Mouse (Mus musculus) stomach, embryonic 15.5 days (tissue): ENCODE results near the gene Zfp398. TPM values are rescaled to one million over a fixed set of nuclear protein-coding genes. Genes with fewer than 3 reads are reported as not detected.

Experiments used
- ATAC-seq: fragments of 200-750 bp; cut with Nextera tagmentation; 2 replicates; pipeline ENCODE4 v1.8.0; 2017; ENCODE audit warnings: low read depth, moderate number of reproducible peaks, moderate TSS enrichment; ENCODE audit not compliant: insufficient read depth, low FRiP score
- H3K27ac ChIP-seq: fragments of 300-500 bp; sonication (generic); 2 replicates; pipeline ENCODE4 v1.5.1; 2015; ENCODE audit warnings: mild to moderate bottlenecking, inconsistent platforms
- H3K27me3 ChIP-seq: fragments of 300-500 bp; sonication (generic); replicated peaks from 2 replicates; pipeline ENCODE4 v1.6.1; 2015; ENCODE audit warnings: inconsistent platforms
- H3K36me3 ChIP-seq: fragments of 300-500 bp; sonication (generic); 2 replicates; pipeline ENCODE4 v1.6.1; 2015; ENCODE audit warnings: inconsistent platforms
- H3K4me1 ChIP-seq: fragments of 300-500 bp; sonication (generic); 2 replicates; pipeline ENCODE4 v1.6.1; 2015; ENCODE audit warnings: inconsistent platforms
- H3K4me2 ChIP-seq: fragments of 300-500 bp; sonication (generic); 2 replicates; pipeline ENCODE4 v1.6.1; 2015; ENCODE audit warnings: mild to moderate bottlenecking, inconsistent platforms
- H3K4me3 ChIP-seq: fragments of 300-500 bp; sonication (generic); replicated peaks from 2 replicates; pipeline ENCODE4 v1.5.1; 2015; ENCODE audit warnings: inconsistent platforms
- H3K9ac ChIP-seq: fragments of 300-500 bp; sonication (generic); 2 replicates; pipeline ENCODE4 v1.6.1; 2015; ENCODE audit warnings: inconsistent platforms
- H3K9me3 ChIP-seq: fragments of 300-500 bp; sonication (generic); 2 replicates; pipeline ENCODE4 v1.6.1; 2016; ENCODE audit warnings: inconsistent platforms
- WGBS: fragments of 180-500 bp; shearing (Covaris S2); methylation state at CpG from one replicate; pipeline ENCODE4 v1.1.7; 2015; 5-methylcytosine and 5-hydroxymethylcytosine counted together
- polyA plus RNA-seq: library from polyadenylated mRNA; unstranded; fragments of >200 nt; fragmentation: Nextera tagmentation; extraction: Ambion mirVana; gene quantifications from 2 replicates; pipeline ENCODE4 v1.2.1, GENCODE M21; 2015

Zfp398 gene
- polyA plus RNA-seq, 1 experiment from 2014 or later, result 9.0 TPM

GRCm38 (mm10) chr6:47809053-47809452, 26.4 kb upstream of the Zfp398 start:
- ATAC-seq, result no peak
- Histone ChIP-seq H3K27me3 (no peaks in the 10 kb centered on the region), H3K9me3 (no peaks in the 10 kb centered on the region), H3K27ac (no peak overlapping the region), H3K9ac (no peak overlapping the region), H3K36me3 (peaks cover 28% of the 10 kb centered on the region), H3K4me3 (no peak overlapping the region), H3K4me2 (no peak overlapping the region), H3K4me1 (peaks cover 20% of the 10 kb centered on the region)
- 73% methylated on average over 4 of the region's 4 CpGs for WGBS

DNA sequence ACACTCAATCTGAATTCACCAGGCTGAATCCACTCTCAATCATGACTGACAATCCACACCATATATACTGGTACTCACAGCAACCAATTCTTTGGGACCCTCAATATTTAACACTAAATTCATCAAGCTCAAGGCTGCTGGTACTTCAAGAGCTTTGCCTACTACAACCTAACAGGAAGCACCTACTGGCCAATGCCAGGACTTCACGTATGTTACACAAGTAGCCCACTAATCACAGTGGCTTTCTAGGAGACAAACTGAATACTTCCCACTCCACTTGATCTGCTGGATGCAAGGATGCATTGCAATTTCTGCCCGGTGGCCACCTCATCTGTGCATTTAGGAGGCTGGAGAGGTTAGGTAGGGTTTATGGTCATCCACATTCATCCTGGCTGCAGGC, 25.3 kb upstream of the Zfp398 start:
- no peak overlapping the region for H3K4me3 ChIP-seq
- H3K36me3 ChIP-seq, result peaks cover 19% of the 10 kb centered on the region
- peak overlapping the region; percentile 27; the same call in 1 of the 2 replicates for H3K4me2 ChIP-seq
- no peak overlapping the region for H3K9ac ChIP-seq
- peaks cover 20% of the 10 kb centered on the region for H3K4me1 ChIP-seq
- ATAC-seq, result no peak
- WGBS, result 56% methylated on average over 2 of the region's 2 CpGs
- H3K9me3 ChIP-seq, result no peaks in the 10 kb centered on the region
- no peak overlapping the region for H3K27ac ChIP-seq
- H3K27me3 ChIP-seq, result no peaks in the 10 kb centered on the region

GRCm38 (mm10) chr6:47811324-47811723, 24.1 kb upstream of the Zfp398 start:
- H3K27me3 ChIP-seq, result no peaks in the 10 kb centered on the region
- no peak for ATAC-seq
- H3K9me3 ChIP-seq, result no peaks in the 10 kb centered on the region
- H3K9ac ChIP-seq, result no peak overlapping the region
- H3K27ac ChIP-seq, result no peak overlapping the region
- peak overlapping the region; percentile 71 for H3K4me2 ChIP-seq
- H3K36me3 ChIP-seq, result peaks cover 11% of the 10 kb centered on the region
- peaks cover 20% of the 10 kb centered on the region for H3K4me1 ChIP-seq
- 41% methylated on average over 5 of the region's 5 CpGs for WGBS
- peak overlapping the region; percentile 84 for H3K4me3 ChIP-seq

GRCm38 (mm10) chr6:47812271-47812915, 23.1 kb upstream of the Zfp398 start:
- H3K9me3 ChIP-seq, result no peaks in the 10 kb centered on the region
- peak overlapping the region; percentile 91 for H3K9ac ChIP-seq
- peak overlapping the region; percentile 71 for H3K4me2 ChIP-seq
- H3K4me1 ChIP-seq, result peaks cover 20% of the 10 kb centered on the region
- no peaks in the 10 kb centered on the region for H3K27me3 ChIP-seq
- WGBS, result under 1% methylated on average over 17 of the region's 17 CpGs
- peak overlapping the region; percentile 98 for H3K27ac ChIP-seq
- H3K4me3 ChIP-seq, result peak overlapping the region; percentile 84
- peaks cover 3% of the 10 kb centered on the region; the same call in 1 of the 2 replicates for H3K36me3 ChIP-seq
- ATAC-seq, result no peak

GRCm38 (mm10) chr6:47813257-47813878, 22.1 kb upstream of the Zfp398 start, which contains the start of gene Pdia4:
TSS of gene Pdia4 (minus strand) at chr6:47813430.
- Histone ChIP-seq H3K27me3 (no peaks in the 10 kb centered on the region), H3K36me3 (no peaks in the 10 kb centered on the region), H3K9me3 (no peaks in the 10 kb centered on the region), H3K9ac (peak within 1 kb of the TSS; percentile 91), H3K4me3 (peak within 1 kb of the TSS; percentile 84), H3K4me1 (peaks cover 20% of the 10 kb centered on the region), H3K27ac (peak within 1 kb of the TSS; percentile 98), H3K4me2 (peak within 1 kb of the TSS; percentile 71)
- ATAC-seq, result peak; percentile 98
- WGBS, result under 1% methylated on average over 44 of the region's 44 CpGs

DNA sequence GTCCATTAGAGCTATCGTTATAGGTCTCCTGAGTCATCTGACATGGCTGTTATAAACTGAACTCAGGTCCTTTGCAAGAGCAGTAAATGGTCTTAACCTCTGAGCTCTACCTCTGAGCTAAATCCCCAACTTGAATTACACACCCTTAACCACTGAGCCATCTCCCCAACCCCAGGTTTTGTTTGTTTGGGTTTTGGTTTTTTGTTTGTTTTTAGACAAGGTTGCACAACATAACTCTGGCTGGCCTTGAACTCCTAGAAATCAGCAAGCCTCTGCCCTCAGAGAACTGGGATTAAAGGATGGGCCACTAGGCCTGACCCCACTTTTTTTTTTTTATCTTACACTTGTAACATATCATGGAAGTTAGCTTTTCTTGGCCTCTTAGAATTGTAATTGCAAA, 19.3 kb upstream of the Zfp398 start:
- Histone ChIP-seq H3K9ac (no peak overlapping the region), H3K9me3 (no peaks in the 10 kb centered on the region), H3K4me3 (no peak overlapping the region), H3K36me3 (no peaks in the 10 kb centered on the region), H3K27me3 (no peaks in the 10 kb centered on the region), H3K27ac (no peak overlapping the region), H3K4me2 (no peak overlapping the region), H3K4me1 (peaks cover 9% of the 10 kb centered on the region; the same call in 1 of the 2 replicates)
- WGBS, result 70% methylated on average over 1 of the region's 1 CpGs
- ATAC-seq, result no peak

GRCm38 (mm10) chr6:47818721-47819120, 16.7 kb upstream of the Zfp398 start:
- Histone ChIP-seq H3K9ac (no peak overlapping the region), H3K4me2 (no peak overlapping the region), H3K27me3 (no peaks in the 10 kb centered on the region), H3K27ac (no peak overlapping the region), H3K4me3 (no peak overlapping the region), H3K4me1 (no peaks in the 10 kb centered on the region), H3K9me3 (no peaks in the 10 kb centered on the region), H3K36me3 (no peaks in the 10 kb centered on the region; the same call in 1 of the 2 replicates)
- WGBS, result 85% methylated on average over 8 of the region's 8 CpGs
- no peak for ATAC-seq

DNA sequence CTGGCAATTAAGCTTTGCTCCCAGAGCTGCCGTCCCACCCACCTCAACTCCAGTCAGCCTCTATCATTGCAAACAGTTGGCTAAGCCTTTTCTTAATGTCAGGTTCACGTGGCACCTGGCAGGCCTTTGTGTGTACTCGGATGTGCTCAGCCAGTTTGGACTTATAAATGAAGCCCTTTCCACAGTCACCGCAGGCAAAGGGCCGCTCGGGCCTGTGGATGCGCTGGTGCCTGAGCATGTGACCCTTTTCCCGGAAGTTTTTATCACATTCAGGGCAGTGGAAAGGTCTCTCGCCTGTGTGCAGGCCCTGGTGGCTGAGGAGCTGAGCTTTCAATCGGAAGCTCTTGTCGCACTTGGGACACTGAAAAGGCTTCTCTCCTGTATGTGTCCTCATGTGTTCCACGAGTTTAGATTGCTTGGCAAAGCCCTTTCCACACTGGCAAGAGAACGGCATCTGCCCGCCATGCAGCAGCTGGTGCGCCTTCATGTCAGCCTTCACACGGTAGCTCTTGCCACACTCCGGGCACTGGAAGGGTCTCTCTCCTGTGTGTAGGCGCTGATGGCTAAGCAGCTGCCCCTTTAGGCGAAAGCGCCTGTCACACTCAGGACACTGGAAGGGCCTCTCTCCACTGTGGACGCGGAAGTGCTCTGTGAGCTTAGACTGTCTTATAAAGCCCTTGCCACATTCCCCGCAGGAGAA, 15.7 kb upstream of the Zfp398 start:
- WGBS, result 91% methylated on average over 23 of the region's 23 CpGs
- Histone ChIP-seq H3K9me3 (no peaks in the 10 kb centered on the region), H3K4me3 (no peak overlapping the region), H3K4me2 (no peak overlapping the region), H3K27me3 (no peaks in the 10 kb centered on the region), H3K9ac (no peak overlapping the region), H3K27ac (no peak overlapping the region), H3K4me1 (no peaks in the 10 kb centered on the region), H3K36me3 (no peaks in the 10 kb centered on the region; the same call in 1 of the 2 replicates)
- no peak for ATAC-seq

- Histone ChIP-seq H3K4me1 (no peaks in the 10 kb centered on the region), H3K9ac (no peak overlapping the region), H3K36me3 (no peaks in the 10 kb centered on the region; the same call in 1 of the 2 replicates), H3K9me3 (no peaks in the 10 kb centered on the region), H3K27me3 (no peaks in the 10 kb centered on the region), H3K4me2 (no peak overlapping the region), H3K4me3 (no peak overlapping the region), H3K27ac (no peak overlapping the region)
- 91% methylated on average over 5 of the region's 5 CpGs for WGBS
- ATAC-seq, result no peak
Observed at GRCm38 (mm10) chr6:47821236-47821635, 14.2 kb upstream of the Zfp398 start.

- no peak overlapping the region for H3K27ac ChIP-seq
- H3K9ac ChIP-seq, result no peak overlapping the region
- H3K27me3 ChIP-seq, result no peaks in the 10 kb centered on the region
- no peaks in the 10 kb centered on the region; the same call in 1 of the 2 replicates for H3K36me3 ChIP-seq
- H3K4me2 ChIP-seq, result no peak overlapping the region
- no peaks in the 10 kb centered on the region for H3K9me3 ChIP-seq
- H3K4me1 ChIP-seq, result no peaks in the 10 kb centered on the region
- no peak for ATAC-seq
- H3K4me3 ChIP-seq, result no peak overlapping the region
- 91% methylated on average over 6 of the region's 6 CpGs for WGBS
Observed at GRCm38 (mm10) chr6:47821776-47822175, 13.7 kb upstream of the Zfp398 start.

DNA sequence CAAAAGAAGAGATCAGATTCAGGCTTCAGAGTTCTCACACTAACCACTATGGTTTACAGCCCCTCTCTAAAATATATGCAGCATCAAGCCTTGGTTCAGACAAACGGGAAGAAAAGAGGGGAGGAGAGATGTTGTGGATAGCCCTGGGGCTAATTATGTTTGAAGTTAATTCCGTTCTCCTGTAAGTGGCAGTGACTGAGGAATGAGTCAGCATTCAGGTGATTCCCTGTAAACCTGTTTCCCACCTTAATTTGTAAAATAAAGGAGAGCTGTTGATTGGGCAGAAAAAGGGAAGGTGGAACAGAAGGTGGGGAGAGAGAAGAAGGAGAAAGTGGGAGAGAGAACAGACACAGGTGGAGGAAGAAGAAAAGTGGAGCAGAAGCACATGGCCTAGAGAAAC, 11.2 kb upstream of the Zfp398 start:
- Histone ChIP-seq H3K4me1 (no peaks in the 10 kb centered on the region), H3K9me3 (no peaks in the 10 kb centered on the region), H3K27me3 (no peaks in the 10 kb centered on the region), H3K9ac (no peak overlapping the region), H3K4me3 (no peak overlapping the region), H3K4me2 (no peak overlapping the region), H3K27ac (no peak overlapping the region), H3K36me3 (no peaks in the 10 kb centered on the region; the same call in 1 of the 2 replicates)
- 52% methylated on average over 2 of the region's 2 CpGs for WGBS
- no peak for ATAC-seq

- H3K36me3 ChIP-seq, result no peaks in the 10 kb centered on the region
- peaks cover 4% of the 10 kb centered on the region; the same call in 1 of the 2 replicates for H3K4me1 ChIP-seq
- no peak overlapping the region for H3K9ac ChIP-seq
- H3K4me2 ChIP-seq, result no peak overlapping the region
- no peaks in the 10 kb centered on the region for H3K9me3 ChIP-seq
- WGBS, result 85% methylated on average over 4 of the region's 4 CpGs
- H3K27ac ChIP-seq, result no peak overlapping the region
- no peak overlapping the region for H3K4me3 ChIP-seq
- H3K27me3 ChIP-seq, result no peaks in the 10 kb centered on the region
- no peak for ATAC-seq
Observed at GRCm38 (mm10) chr6:47827462-47827861, 8.0 kb upstream of the Zfp398 start.
